Mouse (Mus musculus) lung, adult 2 months (tissue): ENCODE data around the gene Urad. TPM values are rescaled to one million over a fixed set of nuclear protein-coding genes. Genes with fewer than 3 reads are reported as not detected.

ENCODE experiments used
- DNase-seq: peaks from one replicate; pipeline ENCODE4 v3.0.0; 2022
- H3K4me1 ChIP-seq: fragments of 200-500 bp; 2 replicates; pipeline ENCODE4 v1.6.1; 2011; ENCODE audit warnings: low read length; ENCODE audit not compliant: control insufficient read depth, insufficient read depth
- H3K4me3 ChIP-seq: fragments of 200-500 bp; replicated peaks from 2 replicates; pipeline ENCODE3; 2011; ENCODE audit warnings: low read depth, mild to moderate bottlenecking, control low read depth, low read length; ENCODE audit errors: extremely low read depth
- CTCF ChIP-seq: fragments of 200-500 bp; IDR thresholded peaks from 2 replicates; pipeline ENCODE4 v1.5.1; 2011; ENCODE audit warnings: mild to moderate bottlenecking, low read length, control low read depth; ENCODE audit not compliant: insufficient read depth
- POLR2A ChIP-seq: fragments of 200-500 bp; IDR thresholded peaks from 2 replicates; pipeline ENCODE4 v1.6.1; 2011; ENCODE audit warnings: low read depth, mild to moderate bottlenecking, control low read depth, low read length, borderline replicate concordance; ENCODE audit errors: extremely low read depth
- WGBS: fragments of 180-500 bp; shearing (Covaris S2); methylation state at CpG from one replicate; pipeline ENCODE4 v1.1.7; 2018; 5-methylcytosine and 5-hydroxymethylcytosine counted together
- polyA plus RNA-seq: library from polyadenylated mRNA; depleted of rRNA; stranded (reverse); fragments of >200 nt; gene quantifications from 2 replicates; pipeline ENCODE4 v1.2.3, GENCODE M21; 2012

Urad gene
- polyA plus RNA-seq, 1 experiment = not detected

- DNase-seq = no peak
- Histone ChIP-seq H3K4me3 (no peak overlapping the region), H3K4me1 (no peaks in the 10 kb centered on the region)
- 5% methylated on average over 27 of the region's 27 CpGs for WGBS
- no peak for TF ChIP-seq POLR2A
- no peak for TF ChIP-seq CTCF
Observed at GRCm38 (mm10) chr5:147312830-147313685, 9.2 kb downstream of the Urad start.

- no peak for TF ChIP-seq CTCF
- TF ChIP-seq POLR2A = no peak
- DNase-seq = no peak
- WGBS = 0% methylated on average over 2 of the region's 2 CpGs
Observed at GRCm38 (mm10) chr5:147309786-147310185, 12.5 kb downstream of the Urad start.

GRCm38 (mm10) chr5:147308451-147308850, 13.8 kb downstream of the Urad start:
- 10% methylated on average over 9 of the region's 9 CpGs for WGBS
- Histone ChIP-seq H3K4me1 (no peaks in the 10 kb centered on the region), H3K4me3 (no peak overlapping the region)
- no peak for DNase-seq
- TF ChIP-seq CTCF = no peak
- TF ChIP-seq POLR2A = no peak

More at GRCm38 (mm10) chr5:147309786-147310185, 12.5 kb downstream of the Urad start:
- no peaks in the 10 kb centered on the region for H3K4me1 ChIP-seq
- no peak overlapping the region for H3K4me3 ChIP-seq

- TF ChIP-seq POLR2A (no peak), CTCF (no peak)
- no peaks in the 10 kb centered on the region for H3K4me1 ChIP-seq
- no peak for DNase-seq
- WGBS = 5% methylated on average over 12 of the region's 12 CpGs
- H3K4me3 ChIP-seq = no peak overlapping the region
Observed at GRCm38 (mm10) chr5:147307398-147307785, 14.8 kb downstream of the Urad start.

- no peak within 1 kb of the TSS for H3K4me3 ChIP-seq
- no peak for DNase-seq
- 1% methylated on average over 63 of the region's 63 CpGs for WGBS
- no peaks in the 10 kb centered on the region for H3K4me1 ChIP-seq
- no peak for TF ChIP-seq CTCF
- TF ChIP-seq POLR2A = no peak
Observed at GRCm38 (mm10) chr5:147306638-147307397, 15.4 kb downstream of the Urad start, which contains the start of gene Cdx2. Cdx2 (minus strand) TSS chr5:147307270.

GRCm38 (mm10) chr5:147305856-147306637, 16.2 kb downstream of the Urad start:
- no peaks in the 10 kb centered on the region for H3K4me1 ChIP-seq
- DNase-seq = no peak
- TF ChIP-seq CTCF (no peak), POLR2A (no peak)
- no peak overlapping the region for H3K4me3 ChIP-seq
- WGBS = 2% methylated on average over 58 of the region's 58 CpGs

GRCm38 (mm10) chr5:147305166-147305565, 17.1 kb downstream of the Urad start:
- Histone ChIP-seq H3K4me3 (no peak overlapping the region), H3K4me1 (no peaks in the 10 kb centered on the region)
- no peak for TF ChIP-seq POLR2A
- TF ChIP-seq CTCF = no peak
- WGBS = 3% methylated on average over 16 of the region's 16 CpGs
- DNase-seq = no peak

GRCm38 (mm10) chr5:147304276-147305155, 17.7 kb downstream of the Urad start:
- no peaks in the 10 kb centered on the region for H3K4me1 ChIP-seq
- DNase-seq = no peak
- WGBS = 2% methylated on average over 54 of the region's 54 CpGs
- no peak for TF ChIP-seq POLR2A
- TF ChIP-seq CTCF = no peak
- no peak overlapping the region for H3K4me3 ChIP-seq
